Mouse (Mus musculus) layer of hippocampus, adult 9-10 months (tissue): ENCODE results near the gene Fat3.

Experiments
- DNase-seq: peaks from one replicate; pipeline ENCODE4 v3.0.0; 2022; ENCODE audit warnings: low spot score

Gene Fat3

GRCm38 (mm10) chr9:16310855-16311848 is 189.9 kb downstream of the Fat3 start:
- DNase-seq, result no peak

GRCm38 (mm10) chr9:16310305-16310704 is 190.8 kb downstream of the Fat3 start:
- DNase-seq, result no peak

GRCm38 (mm10) chr9:16307789-16308188 is 193.3 kb downstream of the Fat3 start:
- DNase-seq, result no peak

- DNase-seq, result no peak
These were observed 194.9 kb downstream of the Fat3 start for GRCm38 (mm10) chr9:16306222-16306621.

GRCm38 (mm10) chr9:16305396-16306086 is 195.5 kb downstream of the Fat3 start:
- no peak for DNase-seq

- DNase-seq, result no peak
These were observed 196.1 kb downstream of the Fat3 start for GRCm38 (mm10) chr9:16304949-16305348.

- no peak for DNase-seq
These were observed 198.6 kb downstream of the Fat3 start for GRCm38 (mm10) chr9:16302484-16302883.

GRCm38 (mm10) chr9:16297935-16298334 is 203.2 kb downstream of the Fat3 start:
- DNase-seq, result no peak

- no peak for DNase-seq
These were observed 206.9 kb downstream of the Fat3 start for GRCm38 (mm10) chr9:16293928-16294806.

GRCm38 (mm10) chr9:16292492-16292891 is 208.6 kb downstream of the Fat3 start:
- no peak for DNase-seq

GRCm38 (mm10) chr9:16290911-16291310 is 210.2 kb downstream of the Fat3 start:
- DNase-seq, result no peak

GRCm38 (mm10) chr9:16283033-16283432 is 218.1 kb downstream of the Fat3 start:
- DNase-seq, result no peak

GRCm38 (mm10) chr9:16282291-16282804 is 218.7 kb downstream of the Fat3 start:
- no peak for DNase-seq

- no peak for DNase-seq
These were observed 225.5 kb downstream of the Fat3 start for GRCm38 (mm10) chr9:16275589-16275988.

- no peak for DNase-seq
These were observed 227.0 kb downstream of the Fat3 start for GRCm38 (mm10) chr9:16274130-16274529.

- DNase-seq, result no peak
These were observed 228.3 kb downstream of the Fat3 start for GRCm38 (mm10) chr9:16272810-16273209.

GRCm38 (mm10) chr9:16270768-16271114 is 230.3 kb downstream of the Fat3 start:
- DNase-seq, result no peak

GRCm38 (mm10) chr9:16270056-16270767 is 230.9 kb downstream of the Fat3 start:
- no peak for DNase-seq

GRCm38 (mm10) chr9:16265519-16265918 is 235.6 kb downstream of the Fat3 start:
- DNase-seq, result no peak

GRCm38 (mm10) chr9:16257241-16257840 is 243.7 kb downstream of the Fat3 start:
- DNase-seq, result no peak
